Mouse (Mus musculus): ENCODE results near the gene Entpd2. TPM values are rescaled to one million over a fixed set of nuclear protein-coding genes. Genes with fewer than 3 reads are reported as not detected.
A peak's percentile ranks its signal among the peaks of the same experiment; 100 is the strongest.
"Not testable (repeated sequence)": the region's sequence is repeated elsewhere in the genome, so short reads cannot be mapped to it uniquely, and the experiment has no call there.

The Entpd2 gene
- polyA plus RNA-seq, 1 experiment from 2014 or later = 33.9 TPM

DNA sequence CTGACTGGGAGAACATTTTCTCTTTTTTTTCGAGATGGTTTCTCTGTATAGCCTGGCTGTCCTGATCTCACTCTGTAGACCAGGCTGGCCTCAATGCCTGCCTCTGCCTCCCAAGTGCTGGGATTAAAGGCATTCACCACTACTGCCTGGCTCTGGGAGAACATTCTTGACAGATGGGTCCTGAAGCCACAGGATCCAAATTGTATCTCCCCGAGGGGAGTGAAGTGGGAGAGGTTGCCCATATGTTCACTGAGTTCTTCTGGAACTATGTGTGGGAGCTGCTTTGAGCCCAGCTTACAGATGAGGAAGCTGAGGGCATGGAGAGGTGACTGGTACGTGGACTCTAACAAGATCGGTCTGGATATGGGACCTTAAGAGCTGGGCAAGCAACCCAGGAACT is 8.3 kb downstream of the Entpd2 start:
- H3K9ac ChIP-seq (ENCODE audit: low read depth, low read length) = no peak overlapping the region
- H3K4me2 ChIP-seq (replicated peaks; ENCODE audit: low read depth) = no peak overlapping the region
- no peak for ATAC-seq
- H3K36me3 ChIP-seq (ENCODE audit: control insufficient read depth, insufficient read depth) = no peaks in the 10 kb centered on the region
- H3K4me1 ChIP-seq (replicated peaks; ENCODE audit: control insufficient read depth, insufficient read depth, low read length) = no peaks in the 10 kb centered on the region
- no peak overlapping the region for H3K4me3 ChIP-seq (ENCODE audit: low read depth, low read length)
- no peaks in the 10 kb centered on the region for H3K9me3 ChIP-seq (ENCODE audit: control insufficient read depth)
- WGBS = 93% methylated on average over 4 of the region's 4 CpGs
- 0 out of 2 replicates have a peak, but pooled peaks cover 3% of the 10 kb centered on the region for H3K27me3 ChIP-seq (replicated peaks; ENCODE audit: control insufficient read depth, insufficient read depth, low read length)
- TF ChIP-seq CTCF (IDR thresholded peaks at IDR 0.05; ENCODE audit: low read depth) = no peak
- no peak overlapping the region for H3K27ac ChIP-seq (ENCODE audit: low read depth, low read length)

- no peak overlapping the region for H3K9ac ChIP-seq (ENCODE audit: low read depth, low read length)
- WGBS = 87% methylated on average over 10 of the region's 10 CpGs
- TF ChIP-seq CTCF (IDR thresholded peaks at IDR 0.05; ENCODE audit: low read depth) = no peak
- H3K4me1 ChIP-seq (replicated peaks; ENCODE audit: control insufficient read depth, insufficient read depth, low read length) = no peaks in the 10 kb centered on the region
- H3K36me3 ChIP-seq (ENCODE audit: control insufficient read depth, insufficient read depth) = no peaks in the 10 kb centered on the region
- no peak overlapping the region for H3K27ac ChIP-seq (ENCODE audit: low read depth, low read length)
- H3K27me3 ChIP-seq (replicated peaks; ENCODE audit: control insufficient read depth, insufficient read depth, low read length) = no peaks in the 10 kb centered on the region
- no peaks in the 10 kb centered on the region for H3K9me3 ChIP-seq (ENCODE audit: control insufficient read depth)
- no peak overlapping the region for H3K4me3 ChIP-seq (ENCODE audit: low read depth, low read length)
- no peak overlapping the region for H3K4me2 ChIP-seq (replicated peaks; ENCODE audit: low read depth)
- no peak for ATAC-seq
These were observed 13.2 kb downstream of the Entpd2 start for GRCm38 (mm10) chr2:25408908-25409307.

- H3K9ac ChIP-seq (ENCODE audit: low read depth, low read length); H3K36me3 ChIP-seq (ENCODE audit: control insufficient read depth, insufficient read depth); H3K27ac ChIP-seq (ENCODE audit: low read depth, low read length); H3K9me3 ChIP-seq (ENCODE audit: control insufficient read depth); H3K4me2 ChIP-seq (replicated peaks; ENCODE audit: low read depth); H3K4me3 ChIP-seq (ENCODE audit: low read depth, low read length); H3K4me1 ChIP-seq (replicated peaks; ENCODE audit: control insufficient read depth, insufficient read depth, low read length); ATAC-seq; H3K27me3 ChIP-seq (replicated peaks; ENCODE audit: control insufficient read depth, insufficient read depth, low read length): not testable (repeated sequence)
- peak; percentile 38; the same call in 1 of the 2 replicates for TF ChIP-seq CTCF (IDR thresholded peaks at IDR 0.05; ENCODE audit: low read depth)
These were observed 17.8 kb downstream of the Entpd2 start for GRCm38 (mm10) chr2:25413436-25413835.

- Histone ChIP-seq H3K4me1 (replicated peaks; ENCODE audit: control insufficient read depth, insufficient read depth, low read length) (no peaks in the 10 kb centered on the region), H3K4me2 (replicated peaks; ENCODE audit: low read depth) (no peak overlapping the region), H3K36me3 (ENCODE audit: control insufficient read depth, insufficient read depth) (no peaks in the 10 kb centered on the region), H3K9me3 (ENCODE audit: control insufficient read depth) (no peaks in the 10 kb centered on the region), H3K9ac (ENCODE audit: low read depth, low read length) (no peak overlapping the region), H3K4me3 (ENCODE audit: low read depth, low read length) (no peak overlapping the region), H3K27me3 (replicated peaks; ENCODE audit: control insufficient read depth, insufficient read depth, low read length) (no peaks in the 10 kb centered on the region), H3K27ac (ENCODE audit: low read depth, low read length) (no peak overlapping the region)
- 37% methylated on average over 3 of the region's 3 CpGs for WGBS
- no peak for ATAC-seq
- no peak for TF ChIP-seq CTCF (IDR thresholded peaks at IDR 0.05; ENCODE audit: low read depth)
These were observed 21.8 kb downstream of the Entpd2 start for GRCm38 (mm10) chr2:25417426-25417825.

- H3K4me2 ChIP-seq (replicated peaks; ENCODE audit: low read depth) = no peak overlapping the region
- 26% methylated on average over 3 of the region's 3 CpGs for WGBS
- TF ChIP-seq CTCF (IDR thresholded peaks at IDR 0.05; ENCODE audit: low read depth) = peak; percentile 78
- no peak overlapping the region for H3K9ac ChIP-seq (ENCODE audit: low read depth, low read length)
- 0 out of 2 replicates have a peak, but pooled peaks cover 2% of the 10 kb centered on the region for H3K4me1 ChIP-seq (replicated peaks; ENCODE audit: control insufficient read depth, insufficient read depth, low read length)
- no peak for ATAC-seq
- H3K27me3 ChIP-seq (replicated peaks; ENCODE audit: control insufficient read depth, insufficient read depth, low read length) = peaks cover 9% of the 10 kb centered on the region; the same call in 1 of the 2 replicates
- no peaks in the 10 kb centered on the region for H3K9me3 ChIP-seq (ENCODE audit: control insufficient read depth)
- H3K4me3 ChIP-seq (ENCODE audit: low read depth, low read length) = no peak overlapping the region
- no peaks in the 10 kb centered on the region for H3K36me3 ChIP-seq (ENCODE audit: control insufficient read depth, insufficient read depth)
- H3K27ac ChIP-seq (ENCODE audit: low read depth, low read length) = no peak overlapping the region
These were observed 26.2 kb downstream of the Entpd2 start for GRCm38 (mm10) chr2:25421896-25422295.

DNA sequence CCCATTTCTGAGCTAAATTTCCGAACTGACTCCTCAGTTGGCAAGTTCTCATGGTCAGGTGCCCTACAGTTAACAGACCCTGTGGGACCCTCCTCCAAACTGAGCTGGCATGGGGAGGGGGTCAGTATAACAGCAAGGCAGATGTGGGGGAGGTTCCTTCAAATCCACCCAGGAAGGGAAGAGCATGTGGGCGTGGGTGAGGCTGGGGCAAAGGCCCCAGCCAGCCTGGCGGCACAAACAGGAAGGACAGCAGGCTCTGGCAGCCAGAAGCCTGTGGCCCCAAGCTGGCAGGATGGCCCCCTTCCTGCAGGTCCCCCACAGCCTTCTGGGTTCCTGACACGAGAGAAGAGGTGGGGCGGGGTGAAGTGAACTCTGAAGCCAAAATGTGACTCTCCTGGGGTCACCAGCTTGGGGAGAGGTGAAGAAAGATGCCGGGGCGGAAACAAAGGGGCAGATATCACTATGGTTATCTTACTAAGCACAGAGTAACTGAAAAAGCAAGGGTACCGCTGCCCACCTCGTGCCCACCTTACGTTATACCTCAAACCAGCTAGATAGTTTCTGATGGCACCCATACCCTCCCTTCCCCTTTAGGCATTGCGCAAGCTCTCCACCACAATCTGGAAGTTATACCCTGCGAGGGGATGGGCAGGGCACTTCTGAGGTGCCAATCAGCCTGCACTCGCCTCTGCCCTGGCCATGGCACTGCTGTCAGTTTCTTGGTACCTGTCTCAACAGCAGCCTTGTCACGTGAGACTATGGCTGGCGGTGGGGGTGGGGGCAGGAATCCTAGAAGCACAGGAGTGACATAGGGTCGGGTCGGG is 27.1 kb downstream of the Entpd2 start, which contains the start of gene Fut7:
TSS of gene Fut7 (plus strand) at position 681 of the 824 bp plus-strand sequence.
- Histone ChIP-seq H3K27me3 (replicated peaks; ENCODE audit: control insufficient read depth, insufficient read depth, low read length) (peaks cover 9% of the 10 kb centered on the region; the same call in 1 of the 2 replicates), H3K9ac (ENCODE audit: low read depth, low read length) (no peak within 1 kb of the TSS), H3K4me1 (replicated peaks; ENCODE audit: control insufficient read depth, insufficient read depth, low read length) (0 out of 2 replicates have a peak, but pooled peaks cover 2% of the 10 kb centered on the region), H3K27ac (ENCODE audit: low read depth, low read length) (no peak within 1 kb of the TSS), H3K9me3 (ENCODE audit: control insufficient read depth) (no peaks in the 10 kb centered on the region), H3K4me3 (ENCODE audit: low read depth, low read length) (no peak within 1 kb of the TSS), H3K4me2 (replicated peaks; ENCODE audit: low read depth) (no peak within 1 kb of the TSS), H3K36me3 (ENCODE audit: control insufficient read depth, insufficient read depth) (no peaks in the 10 kb centered on the region)
- 52% methylated on average over 17 of the region's 17 CpGs for WGBS
- no peak for ATAC-seq
- TF ChIP-seq CTCF (IDR thresholded peaks at IDR 0.05; ENCODE audit: low read depth) = 0 out of 2 replicates have a peak, but pooled peaks have one; percentile 7
